Mouse (Mus musculus) lung, adult 10 weeks (tissue): ENCODE measurements around the gene Iah1. TPM values are rescaled to one million over a fixed set of nuclear protein-coding genes. Genes with fewer than 3 reads are reported as not detected.

Experiments
- polyA plus RNA-seq: library from polyadenylated mRNA; stranded (reverse); fragments of 350-450 nt; fragmentation: Illumina TruSeq; extraction: RNeasy Lipid Tissue Mini Kit (QIAGEN cat#74804); gene quantifications from one replicate; pipeline ENCODE4 v1.2.3, GENCODE M21; 2014; ENCODE audit warnings: low read depth, low replicate concordance; ENCODE audit not compliant: insufficient read depth

Iah1 gene
- 95.1 TPM for polyA plus RNA-seq

DNA sequence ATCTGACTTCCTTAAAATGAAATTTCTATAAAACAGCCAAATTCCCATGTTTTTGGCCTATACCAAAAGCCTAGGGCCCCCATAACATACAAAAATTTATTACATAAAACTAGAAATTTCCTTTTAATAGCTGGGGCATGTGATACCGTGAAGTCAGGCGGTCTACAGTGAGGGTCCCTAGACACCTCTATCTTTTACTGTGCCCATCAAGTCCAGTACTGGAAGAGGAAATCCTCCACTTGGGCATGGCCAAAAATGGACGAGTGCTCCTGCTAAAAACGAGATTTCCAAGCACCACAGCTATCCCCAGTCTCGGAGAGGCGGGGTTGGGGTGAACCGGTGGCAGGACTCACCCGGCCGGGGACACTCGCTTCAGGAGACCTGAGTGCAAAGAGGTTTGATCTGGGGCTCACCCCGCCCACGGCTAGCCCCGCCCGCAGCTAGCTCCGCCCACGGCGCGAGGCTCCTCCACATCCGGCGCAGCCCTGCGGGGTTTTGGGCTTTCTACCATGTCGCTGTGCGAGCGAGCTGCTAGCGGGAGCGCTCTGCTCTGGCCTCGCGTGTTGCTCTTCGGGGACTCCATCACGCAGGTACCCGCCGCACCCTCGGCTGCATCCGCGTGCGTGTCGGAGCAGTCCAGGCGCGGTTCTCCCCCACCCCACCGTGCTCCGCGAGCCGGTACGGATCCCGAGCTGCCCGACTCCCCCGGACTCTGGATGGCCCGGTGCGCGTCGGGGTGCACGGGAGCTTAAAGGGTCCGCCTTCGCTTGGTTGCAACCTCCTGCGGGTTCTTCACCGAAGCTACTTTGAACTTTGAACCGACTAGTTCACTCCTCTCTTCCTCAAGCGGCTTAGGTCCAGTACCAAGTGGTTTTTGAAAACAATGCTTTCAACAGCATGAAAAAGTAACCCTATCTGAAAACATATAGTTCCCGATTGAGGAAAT lies at the start of gene Iah1:
TSS of gene Iah1 (plus strand) at position 467 of the 946 bp plus-strand sequence.

DNA sequence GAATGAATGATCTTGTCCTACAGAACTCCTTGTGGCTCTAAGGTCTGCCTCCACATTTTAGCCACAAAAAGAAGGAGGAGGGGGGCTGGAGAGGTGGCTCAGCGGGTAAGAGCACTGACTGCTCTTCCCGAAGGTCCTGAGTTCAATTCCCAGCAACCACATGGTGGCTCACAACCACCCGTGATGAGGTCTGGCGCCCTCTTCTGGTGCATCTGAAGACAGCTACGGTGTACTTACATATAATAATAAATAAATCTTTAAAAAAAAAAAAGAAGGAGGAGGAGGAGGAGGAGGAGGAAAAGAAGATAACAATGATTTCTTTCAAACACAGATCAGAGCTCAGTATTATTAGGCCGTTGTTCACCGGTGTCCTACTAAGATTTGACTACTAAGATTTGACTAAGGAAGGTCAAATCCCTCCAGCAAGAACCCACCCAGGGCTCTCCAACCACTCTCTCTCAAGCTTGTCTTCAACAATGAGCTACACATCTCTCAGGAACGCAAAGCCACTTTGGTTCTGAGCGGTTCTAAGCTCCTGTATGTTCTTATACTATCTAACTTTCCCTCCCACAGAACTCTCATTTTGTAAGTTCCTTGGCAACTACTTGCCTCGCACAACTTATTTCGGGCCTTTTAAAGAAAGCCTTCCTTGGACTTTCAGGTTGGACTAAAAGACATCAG lies 31.3 kb upstream of the Iah1 start, which contains the start of gene Cpsf3:
TSS of gene Cpsf3 (plus strand) at position 631 of the 681 bp plus-strand sequence.

DNA sequence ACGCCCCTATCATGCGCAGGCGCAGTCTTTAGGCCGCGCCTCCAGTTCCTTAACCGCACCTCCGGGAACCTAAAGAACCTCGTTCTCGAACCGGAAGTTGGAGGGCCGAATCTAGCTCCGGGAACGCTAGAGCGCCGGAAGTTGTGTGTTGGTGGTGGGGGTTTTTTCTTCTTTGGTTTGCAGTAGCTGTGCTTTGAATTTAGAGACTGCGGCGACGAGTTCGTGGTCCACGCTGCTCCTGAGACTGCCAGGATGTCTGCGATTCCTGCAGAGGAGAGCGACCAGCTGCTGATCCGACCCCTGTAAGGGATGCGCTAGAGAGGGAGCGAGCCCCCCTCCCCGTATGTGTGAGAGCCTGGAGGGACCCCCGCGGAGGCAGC lies 30.0 kb upstream of the Iah1 start, which contains the start of gene Itgb1bp1:
TSS of gene Itgb1bp1 (minus strand) at position 42 of the 380 bp plus-strand sequence.

GRCm38 (mm10) chr12:21373100-21373819 lies 57.1 kb downstream of the Iah1 start, which contains the start of gene Adam17:
Gene Adam17, minus strand, starts transcription at chr12:21373632.

Other genes with a start within 250 kb of the Iah1 start
- gene Cpsf3, start 31.0 kb upstream of the Iah1 start, polyA plus RNA-seq = 27.4 TPM
- 45.2 TPM for gene Itgb1bp1, start 30.1 kb upstream of the Iah1 start, polyA plus RNA-seq
- gene Adam17, start 57.2 kb downstream of the Iah1 start, polyA plus RNA-seq = 23.6 TPM
- 202 TPM for gene Ywhaq, start 101.2 kb downstream of the Iah1 start, polyA plus RNA-seq